Comparison of ENCODE assay signal across 32 mouse cellular contexts in genomic region chr15:83789046-83789445, GRCm38 (mm10). TPM values are rescaled to one million over a fixed set of nuclear protein-coding genes. Genes with fewer than 3 reads are reported as not detected.
DNase-seq lines count a peak whose midpoint lies in the region; ATAC-seq lines count a peak whose summit lies in the region.
"Had no signal": no experiment of that assay in that cellular context is flagged by ENCODE, and none has a peak within 500 bp of the region (broad histone marks: within the 10 kb centered on the region; RNA-seq: fewer than 3 reads in every experiment).

No protein-coding gene starts in this region.

- no peak overlapping the region for H3K4me3 ChIP-seq in forebrain, embryonic 15.5 days
- no peak overlapping the region for H3K4me3 ChIP-seq in forebrain, embryonic 13.5 days
- H3K4me3 ChIP-seq in hindbrain, embryonic 12.5 days, result no peak overlapping the region
- H3K4me3 ChIP-seq: embryonic facial prominence, embryonic 12.5 days; heart, embryonic 13.5 days; hindbrain, embryonic 10.5 days; intestine, embryonic 15.5 days; liver, embryonic 12.5 days; midbrain, embryonic 12.5 days; neural tube, embryonic 13.5 days had no signal

- peaks cover 65% of the 10 kb centered on the region for H3K4me1 ChIP-seq in forebrain, embryonic 15.5 days
- H3K4me1 ChIP-seq in forebrain, embryonic 13.5 days, result peaks cover 25% of the 10 kb centered on the region
- no peaks in the 10 kb centered on the region for H3K4me1 ChIP-seq in hindbrain, embryonic 12.5 days
- H3K4me1 ChIP-seq: heart, embryonic 13.5 days; hindbrain, embryonic 10.5 days; intestine, embryonic 15.5 days; liver, embryonic 12.5 days; neural tube, embryonic 13.5 days had no signal

- DNase-seq in left cerebral cortex, postnatal 4 days, result peak; percentile 61
- DNase-seq in left cerebral cortex, postnatal 14 days (ENCODE audit: low spot score in 2 of 2), result no peak
- DNase-seq in cerebellum, postnatal 14 days, result peak; percentile 72 to 74
- DNase-seq in T-cell, adult 2 months (ENCODE audit: low spot score), result no peak
- DNase-seq: adrenal gland, adult 2 months; B cell, adult 2 months; embryo, embryonic 11 days; gastrocnemius, postnatal 10 days; heart, postnatal 14 days; kidney, adult 2 months; kidney, postnatal 4 days; liver, postnatal 0 days; lung, postnatal 36 days; right cerebral cortex, postnatal 4 days; thymus, adult 18-20 months; thymus, postnatal 25 days had no signal

- peak overlapping the region; percentile 12 for H3K4me2 ChIP-seq in forebrain, embryonic 15.5 days (replicated peaks)
- no peak overlapping the region for H3K4me2 ChIP-seq in forebrain, embryonic 13.5 days
- no peak overlapping the region for H3K4me2 ChIP-seq in hindbrain, embryonic 12.5 days (replicated peaks)
- H3K4me2 ChIP-seq: embryonic facial prominence, embryonic 12.5 days; heart, embryonic 13.5 days; intestine, embryonic 15.5 days; liver, embryonic 12.5 days; midbrain, embryonic 12.5 days; neural tube, embryonic 13.5 days had no signal

- H3K9me3 ChIP-seq in forebrain, embryonic 15.5 days, result no peaks in the 10 kb centered on the region
- H3K9me3 ChIP-seq in forebrain, embryonic 13.5 days (replicated peaks), result no peaks in the 10 kb centered on the region
- no peaks in the 10 kb centered on the region for H3K9me3 ChIP-seq in hindbrain, embryonic 12.5 days (replicated peaks)
- H3K9me3 ChIP-seq: embryonic facial prominence, embryonic 12.5 days; heart, embryonic 13.5 days; hindbrain, embryonic 10.5 days; intestine, embryonic 15.5 days; liver, embryonic 12.5 days; midbrain, embryonic 12.5 days; neural tube, embryonic 13.5 days had no signal

- peak overlapping the region; percentile 38 for H3K27ac ChIP-seq in forebrain, embryonic 15.5 days (replicated peaks)
- no peak overlapping the region for H3K27ac ChIP-seq in forebrain, embryonic 13.5 days
- no peak overlapping the region for H3K27ac ChIP-seq in hindbrain, embryonic 12.5 days
- H3K27ac ChIP-seq: embryonic facial prominence, embryonic 12.5 days; heart, embryonic 13.5 days; hindbrain, embryonic 10.5 days; hindbrain, postnatal 0 days; intestine, embryonic 15.5 days; kidney, postnatal 0 days; liver, embryonic 12.5 days; midbrain, embryonic 12.5 days; neural tube, embryonic 13.5 days; stomach, postnatal 0 days had no signal

- ATAC-seq in forebrain, embryonic 15.5 days (replicated peaks), result no peak
- no peak for ATAC-seq in forebrain, embryonic 13.5 days
- ATAC-seq in hindbrain, embryonic 12.5 days (ENCODE audit: low FRiP score), result no peak
- ATAC-seq: activated CD4-positive, CD25-positive, alpha-beta regulatory T cell, adult 4 months; hindbrain, postnatal 0 days; intestine, embryonic 15.5 days; liver, embryonic 12.5 days; liver, postnatal 0 days had no signal

- intact Hi-C loops in left cerebral cortex, postnatal 4 days (cut with DNase I), result no loop called here
- intact Hi-C loops in left cerebral cortex, postnatal 14 days (cut with DNase I), result no loop called here

- no peaks in the 10 kb centered on the region for H3K27me3 ChIP-seq in forebrain, embryonic 15.5 days
- H3K27me3 ChIP-seq in forebrain, embryonic 13.5 days, result no peaks in the 10 kb centered on the region
- no peaks in the 10 kb centered on the region for H3K27me3 ChIP-seq in hindbrain, embryonic 12.5 days
- H3K27me3 ChIP-seq: midbrain, embryonic 12.5 days; neural tube, embryonic 13.5 days had no signal

- 62% methylated on average over 9 of the region's 9 CpGs for WGBS in forebrain, embryonic 15.5 days
- WGBS in forebrain, embryonic 13.5 days, result 64% methylated on average over 9 of the region's 9 CpGs
- WGBS in hindbrain, embryonic 12.5 days, result 73% methylated on average over 9 of the region's 9 CpGs

- H3K9ac ChIP-seq in forebrain, embryonic 15.5 days (replicated peaks), result no peak overlapping the region
- H3K9ac ChIP-seq in forebrain, embryonic 13.5 days, result no peak overlapping the region; the same call in 1 of the 2 replicates
- H3K9ac ChIP-seq in hindbrain, embryonic 12.5 days, result no peak overlapping the region
- H3K9ac ChIP-seq: embryonic facial prominence, embryonic 12.5 days; heart, embryonic 13.5 days; intestine, embryonic 15.5 days; liver, embryonic 12.5 days; liver, postnatal 0 days; midbrain, embryonic 12.5 days; neural tube, embryonic 13.5 days had no signal

- H3K36me3 ChIP-seq in forebrain, embryonic 15.5 days, result 0 out of 2 replicates have a peak, but pooled peaks cover 4% of the 10 kb centered on the region
- peaks cover 5% of the 10 kb centered on the region; the same call in 1 of the 2 replicates for H3K36me3 ChIP-seq in forebrain, embryonic 13.5 days (ENCODE audit: poor library complexity, severe bottlenecking)
- H3K36me3 ChIP-seq in hindbrain, embryonic 12.5 days, result no peaks in the 10 kb centered on the region
- H3K36me3 ChIP-seq: embryonic facial prominence, embryonic 12.5 days; heart, embryonic 13.5 days; hindbrain, embryonic 10.5 days; intestine, embryonic 15.5 days; liver, embryonic 12.5 days; midbrain, embryonic 12.5 days; neural tube, embryonic 13.5 days had no signal

RNA-seq across cellular contexts. Expression of gene Mpped1, which starts 9.8 kb away (rescaled TPM):
- polyA plus RNA-seq in forebrain, embryonic 15.5 days (2015; fragmentation: Nextera tagmentation; extraction: Ambion mirVana), result 323 and 347 TPM in 2 replicates
- 84.8 and 104 TPM in 2 replicates for polyA plus RNA-seq in forebrain, embryonic 13.5 days (2015; fragmentation: Nextera tagmentation; extraction: Ambion mirVana)
- total RNA-seq in left cerebral cortex, postnatal 4 days (2021), result 100 to 1,000 TPM; 444 to 539 TPM
- total RNA-seq in left cerebral cortex, postnatal 14 days (2021), result 100 to 1,000 TPM; 217 to 234 TPM
- polyA plus RNA-seq in hindbrain, embryonic 12.5 days (2016; fragmentation: Nextera tagmentation; extraction: Ambion mirVana), result 3.1 and 4.9 TPM in 2 replicates
- total RNA-seq: adrenal gland, adult 2 months; heart, adult 8-10 months; heart, postnatal 14 days; megakaryocyte, adult 5-6 weeks had no signal
- polyA plus RNA-seq: activated CD4-positive, CD25-positive, alpha-beta regulatory T cell, adult 4 months; adrenal gland, adult 2 months; kidney, adult 2 months; liver, postnatal 0 days had no signal

Comparison
In these comparisons a context has a peak if more than half of its experiments do, and no peak if none do; other contexts are left out.
1. DNase-seq: peak in left cerebral cortex, postnatal 4 days (single experiment) and cerebellum, postnatal 14 days (2 of 2); none in left cerebral cortex, postnatal 14 days (0 of 2) and T-cell, adult 2 months (single experiment).
2. RNA of gene Mpped1, which starts 9.8 kb away (polyA plus RNA-seq): 323 to 347 TPM in forebrain, embryonic 15.5 days and 84.8 to 104 TPM in forebrain, embryonic 13.5 days; 3.1 to 4.9 TPM in hindbrain, embryonic 12.5 days; every median in the first group is over 10 times any median in the second.